Mouse (Mus musculus): ENCODE results near the gene 4930579G24Rik. TPM values are rescaled to one million over a fixed set of nuclear protein-coding genes. Genes with fewer than 3 reads are reported as not detected.

The 4930579G24Rik gene
- polyA plus RNA-seq, 1 experiment from 2014 or later, result 27.6 TPM

- Histone ChIP-seq H3K9me3 (replicated peaks; ENCODE audit: control insufficient read depth, low read length) (no peaks in the 10 kb centered on the region), H3K4me1 (ENCODE audit: control insufficient read depth, insufficient read depth, low read length) (peaks cover 9% of the 10 kb centered on the region), H3K9ac (ENCODE audit: low read length) (peak overlapping the region; percentile 87), H3K4me2 (ENCODE audit: low read depth, low read length) (peak overlapping the region; percentile 83), H3K27me3 (ENCODE audit: control insufficient read depth, insufficient read depth, low read length) (no peaks in the 10 kb centered on the region), H3K27ac (ENCODE audit: low read length) (peak overlapping the region; percentile 92), H3K4me3 (ENCODE audit: low read length) (peak overlapping the region; percentile 86), H3K36me3 (ENCODE audit: control insufficient read depth, insufficient read depth) (peaks cover 13% of the 10 kb centered on the region)
- ATAC-seq (replicated peaks; ENCODE audit: extremely low read depth, insufficient read depth, low FRiP score), result no peak
- WGBS, result 15% methylated on average over 10 of the region's 10 CpGs
Measured at GRCm38 (mm10) chr3:79627484-79628181, 1.2 kb upstream of the 4930579G24Rik start.

- no peaks in the 10 kb centered on the region for H3K9me3 ChIP-seq (replicated peaks; ENCODE audit: control insufficient read depth, low read length)
- H3K36me3 ChIP-seq (ENCODE audit: control insufficient read depth, insufficient read depth), result peaks cover 14% of the 10 kb centered on the region
- ATAC-seq (replicated peaks; ENCODE audit: extremely low read depth, insufficient read depth, low FRiP score), result no peak; the same call in 1 of the 2 replicates
- H3K4me3 ChIP-seq (ENCODE audit: low read length), result peak overlapping the region; percentile 86
- H3K4me1 ChIP-seq (ENCODE audit: control insufficient read depth, insufficient read depth, low read length), result peaks cover 9% of the 10 kb centered on the region
- H3K27ac ChIP-seq (ENCODE audit: low read length), result peak overlapping the region; percentile 92
- 0% methylated on average over 9 of the region's 9 CpGs for WGBS
- H3K4me2 ChIP-seq (ENCODE audit: low read depth, low read length), result peak overlapping the region; percentile 83
- peak overlapping the region; percentile 87 for H3K9ac ChIP-seq (ENCODE audit: low read length)
- no peaks in the 10 kb centered on the region for H3K27me3 ChIP-seq (ENCODE audit: control insufficient read depth, insufficient read depth, low read length)
Measured at GRCm38 (mm10) chr3:79628182-79628560, 708 bp upstream of the 4930579G24Rik start.

GRCm38 (mm10) chr3:79629416-79629730 lies 494 bp downstream of the 4930579G24Rik start, which contains the start of gene Etfdh:
Gene Etfdh (minus strand): TSS chr3:79629500.
- WGBS, result under 1% methylated on average over 11 of the region's 11 CpGs
- Histone ChIP-seq H3K9me3 (replicated peaks; ENCODE audit: control insufficient read depth, low read length) (no peaks in the 10 kb centered on the region), H3K4me3 (ENCODE audit: low read length) (peak within 1 kb of the TSS; percentile 96), H3K27ac (ENCODE audit: low read length) (peak within 1 kb of the TSS; percentile 92), H3K27me3 (ENCODE audit: control insufficient read depth, insufficient read depth, low read length) (no peaks in the 10 kb centered on the region), H3K9ac (ENCODE audit: low read length) (peak within 1 kb of the TSS; percentile 92), H3K4me2 (ENCODE audit: low read depth, low read length) (peak within 1 kb of the TSS; percentile 89), H3K4me1 (ENCODE audit: control insufficient read depth, insufficient read depth, low read length) (peaks cover 9% of the 10 kb centered on the region), H3K36me3 (ENCODE audit: control insufficient read depth, insufficient read depth) (peaks cover 20% of the 10 kb centered on the region)
- peak; percentile 29 for ATAC-seq (replicated peaks; ENCODE audit: extremely low read depth, insufficient read depth, low FRiP score)

DNA sequence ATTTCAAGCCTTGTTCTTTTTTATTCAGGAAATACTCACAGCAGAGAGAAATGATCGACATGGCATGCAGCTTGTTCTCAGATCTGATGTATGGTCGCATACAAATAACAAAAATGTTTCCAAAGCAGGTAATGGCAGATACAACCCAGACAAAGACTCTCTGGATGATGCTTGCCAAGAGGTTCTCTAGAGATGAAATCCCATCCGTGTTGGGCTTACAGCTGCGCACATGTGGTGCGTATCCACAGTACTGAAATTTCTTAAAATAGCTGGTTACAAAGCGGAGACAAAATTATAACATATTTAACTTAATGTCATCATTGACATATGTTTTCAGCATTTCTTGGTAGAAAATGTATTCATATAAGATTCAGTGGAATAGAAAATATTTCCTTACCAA lies 23.2 kb downstream of the 4930579G24Rik start:
- Histone ChIP-seq H3K27ac (ENCODE audit: low read length) (no peak overlapping the region), H3K27me3 (ENCODE audit: control insufficient read depth, insufficient read depth, low read length) (no peaks in the 10 kb centered on the region), H3K9me3 (replicated peaks; ENCODE audit: control insufficient read depth, low read length) (no peaks in the 10 kb centered on the region), H3K36me3 (ENCODE audit: control insufficient read depth, insufficient read depth) (no peaks in the 10 kb centered on the region), H3K4me1 (ENCODE audit: control insufficient read depth, insufficient read depth, low read length) (no peaks in the 10 kb centered on the region), H3K4me3 (ENCODE audit: low read length) (no peak overlapping the region), H3K9ac (ENCODE audit: low read length) (no peak overlapping the region), H3K4me2 (ENCODE audit: low read depth, low read length) (no peak overlapping the region)
- ATAC-seq (replicated peaks; ENCODE audit: extremely low read depth, insufficient read depth, low FRiP score), result no peak
- WGBS, result 84% methylated on average over 6 of the region's 6 CpGs

DNA sequence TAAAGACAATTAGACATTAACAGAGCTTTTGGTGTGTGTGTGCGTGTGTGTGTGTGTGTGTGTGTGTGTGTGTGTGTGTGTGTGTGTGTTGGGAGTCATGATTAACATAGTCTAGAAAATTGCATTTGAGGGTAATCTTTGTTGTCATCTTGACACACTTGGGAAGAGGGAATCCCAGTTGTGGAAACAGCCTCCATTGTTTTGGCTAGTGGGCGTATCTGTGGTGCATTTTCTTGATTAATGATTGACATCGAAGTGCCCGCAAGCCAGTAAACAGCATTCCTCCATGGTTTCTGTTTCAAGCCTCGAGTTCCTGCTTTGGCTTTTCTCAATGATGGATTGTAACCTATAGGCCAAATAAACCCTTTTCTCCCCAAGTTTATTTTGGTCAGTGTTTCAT lies 27.8 kb downstream of the 4930579G24Rik start:
- 65% methylated on average over 5 of the region's 5 CpGs for WGBS
- no peak for ATAC-seq (replicated peaks; ENCODE audit: extremely low read depth, insufficient read depth, low FRiP score)
- H3K9ac ChIP-seq (ENCODE audit: low read length), result no peak overlapping the region

DNA sequence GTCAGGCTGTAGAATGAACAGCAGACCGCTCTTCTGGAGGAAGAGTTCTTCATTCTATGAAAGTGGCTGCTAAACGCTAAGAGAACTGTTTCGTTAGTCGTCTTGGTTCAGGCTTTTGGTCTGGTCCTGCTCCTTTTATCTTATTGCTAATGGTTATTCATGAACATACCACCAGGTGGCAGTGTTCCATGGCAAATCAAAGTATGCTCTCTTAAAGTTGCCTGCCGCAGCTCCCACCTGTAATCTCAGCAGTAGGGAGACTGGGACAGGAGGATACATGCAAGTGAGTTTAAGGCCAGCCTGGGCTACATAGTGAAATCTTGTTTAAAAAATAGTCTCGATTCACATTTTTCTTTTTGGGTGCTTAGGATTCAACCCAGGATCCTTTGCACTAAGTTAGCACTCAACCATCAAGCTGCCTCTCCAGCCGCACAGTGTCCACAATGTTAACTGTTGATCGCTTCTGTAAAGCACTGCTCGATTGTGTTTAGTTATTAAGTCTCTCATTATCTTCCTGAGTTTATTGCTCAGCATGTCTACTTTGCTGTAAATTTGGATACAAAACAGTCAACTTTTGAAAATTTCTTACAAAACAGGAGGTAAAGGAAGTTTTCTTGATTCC lies 36.0 kb downstream of the 4930579G24Rik start:
- Histone ChIP-seq H3K9ac (ENCODE audit: low read length) (no peak overlapping the region), H3K27ac (ENCODE audit: low read length) (no peak overlapping the region), H3K27me3 (ENCODE audit: control insufficient read depth, insufficient read depth, low read length) (no peaks in the 10 kb centered on the region), H3K4me3 (ENCODE audit: low read length) (no peak overlapping the region), H3K4me1 (ENCODE audit: control insufficient read depth, insufficient read depth, low read length) (no peaks in the 10 kb centered on the region), H3K4me2 (ENCODE audit: low read depth, low read length) (no peak overlapping the region), H3K36me3 (ENCODE audit: control insufficient read depth, insufficient read depth) (no peaks in the 10 kb centered on the region), H3K9me3 (replicated peaks; ENCODE audit: control insufficient read depth, low read length) (no peaks in the 10 kb centered on the region)
- 34% methylated on average over 9 of the region's 9 CpGs for WGBS
- no peak; the same call in 1 of the 2 replicates for ATAC-seq (replicated peaks; ENCODE audit: extremely low read depth, insufficient read depth, low FRiP score)

More for the DNA sequence above, 27.8 kb downstream of the 4930579G24Rik start:
- Histone ChIP-seq H3K36me3 (ENCODE audit: control insufficient read depth, insufficient read depth) (no peaks in the 10 kb centered on the region), H3K4me2 (ENCODE audit: low read depth, low read length) (no peak overlapping the region), H3K9me3 (replicated peaks; ENCODE audit: control insufficient read depth, low read length) (no peaks in the 10 kb centered on the region), H3K4me3 (ENCODE audit: low read length) (no peak overlapping the region), H3K27ac (ENCODE audit: low read length) (no peak overlapping the region), H3K4me1 (ENCODE audit: control insufficient read depth, insufficient read depth, low read length) (no peaks in the 10 kb centered on the region), H3K27me3 (ENCODE audit: control insufficient read depth, insufficient read depth, low read length) (no peaks in the 10 kb centered on the region)

- Histone ChIP-seq H3K9me3 (replicated peaks; ENCODE audit: control insufficient read depth, low read length) (no peaks in the 10 kb centered on the region), H3K4me3 (ENCODE audit: low read length) (no peak overlapping the region), H3K9ac (ENCODE audit: low read length) (no peak overlapping the region), H3K4me2 (ENCODE audit: low read depth, low read length) (no peak overlapping the region), H3K4me1 (ENCODE audit: control insufficient read depth, insufficient read depth, low read length) (no peaks in the 10 kb centered on the region), H3K27ac (ENCODE audit: low read length) (no peak overlapping the region), H3K27me3 (ENCODE audit: control insufficient read depth, insufficient read depth, low read length) (no peaks in the 10 kb centered on the region), H3K36me3 (ENCODE audit: control insufficient read depth, insufficient read depth) (no peaks in the 10 kb centered on the region)
- no peak for ATAC-seq (replicated peaks; ENCODE audit: extremely low read depth, insufficient read depth, low FRiP score)
- WGBS, result 77% methylated on average over 7 of the region's 7 CpGs
Measured at GRCm38 (mm10) chr3:79670556-79670955, 41.7 kb downstream of the 4930579G24Rik start.

- Histone ChIP-seq H3K4me1 (ENCODE audit: control insufficient read depth, insufficient read depth, low read length) (no peaks in the 10 kb centered on the region), H3K4me2 (ENCODE audit: low read depth, low read length) (no peak overlapping the region), H3K27me3 (ENCODE audit: control insufficient read depth, insufficient read depth, low read length) (no peaks in the 10 kb centered on the region), H3K9me3 (replicated peaks; ENCODE audit: control insufficient read depth, low read length) (no peaks in the 10 kb centered on the region), H3K9ac (ENCODE audit: low read length) (no peak overlapping the region), H3K4me3 (ENCODE audit: low read length) (no peak overlapping the region), H3K36me3 (ENCODE audit: control insufficient read depth, insufficient read depth) (no peaks in the 10 kb centered on the region), H3K27ac (ENCODE audit: low read length) (no peak overlapping the region)
- no peak for ATAC-seq (replicated peaks; ENCODE audit: extremely low read depth, insufficient read depth, low FRiP score)
- WGBS, result 84% methylated on average over 16 of the region's 16 CpGs
Measured at GRCm38 (mm10) chr3:79672188-79672587, 43.3 kb downstream of the 4930579G24Rik start.

- WGBS, result 10% methylated on average over 4 of the region's 4 CpGs
- no peaks in the 10 kb centered on the region for H3K36me3 ChIP-seq (ENCODE audit: control insufficient read depth, insufficient read depth)
- no peak overlapping the region for H3K9ac ChIP-seq (ENCODE audit: low read length)
- no peaks in the 10 kb centered on the region for H3K4me1 ChIP-seq (ENCODE audit: control insufficient read depth, insufficient read depth, low read length)
- H3K4me2 ChIP-seq (ENCODE audit: low read depth, low read length), result no peak overlapping the region
- no peak for ATAC-seq (replicated peaks; ENCODE audit: extremely low read depth, insufficient read depth, low FRiP score)
- H3K27me3 ChIP-seq (ENCODE audit: control insufficient read depth, insufficient read depth, low read length), result no peaks in the 10 kb centered on the region
- H3K9me3 ChIP-seq (replicated peaks; ENCODE audit: control insufficient read depth, low read length), result no peaks in the 10 kb centered on the region
- H3K4me3 ChIP-seq (ENCODE audit: low read length), result no peak overlapping the region
- H3K27ac ChIP-seq (ENCODE audit: low read length), result no peak overlapping the region
Measured at GRCm38 (mm10) chr3:79673082-79673481, 44.2 kb downstream of the 4930579G24Rik start.

All from heart, embryonic 16.5 days (tissue).